Mouse (Mus musculus) urinary bladder, postnatal 10 days (tissue): ENCODE results near the gene Nalcn.
"Not testable (repeated sequence)": the region's sequence is repeated elsewhere in the genome, so short reads cannot be mapped to it uniquely, and the experiment has no call there.

ENCODE experiments used
- DNase-seq: peaks from one replicate; pipeline ENCODE4 v3.0.0; 2022; ENCODE audit warnings: low spot score

Gene Nalcn

DNA sequence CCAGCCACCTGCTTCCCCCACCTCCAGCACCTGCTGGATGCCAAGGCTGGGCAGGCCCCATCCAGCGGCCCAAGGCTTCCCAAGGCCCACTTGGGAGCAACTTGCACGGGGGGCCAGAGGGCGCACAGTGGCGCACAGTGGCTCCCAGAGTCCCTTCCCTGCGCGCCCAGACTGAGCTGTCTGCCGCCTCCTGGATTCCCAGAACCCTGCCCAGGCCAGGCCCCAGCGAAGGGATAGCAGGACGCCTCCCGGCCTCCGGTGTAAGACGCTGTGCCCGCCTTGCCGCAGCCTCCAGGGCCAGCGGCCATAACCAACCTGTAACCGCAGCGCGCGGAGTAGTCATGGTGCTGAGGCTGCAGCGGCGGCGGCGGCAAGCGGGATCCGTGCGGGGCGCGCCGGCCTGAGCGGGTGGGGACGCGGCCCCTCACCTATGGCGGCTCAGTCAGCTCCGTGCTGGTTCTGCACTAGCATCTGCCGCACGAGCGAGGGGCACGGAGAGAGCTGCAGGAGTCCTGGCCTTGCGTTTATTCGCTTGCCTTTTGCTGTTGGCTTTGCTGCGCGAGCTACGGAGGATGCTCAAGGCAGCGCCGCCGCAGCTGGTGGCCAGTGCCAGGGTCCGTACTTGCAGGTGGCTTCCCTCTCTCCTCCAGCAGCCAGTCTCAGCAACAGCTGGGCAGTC lies at the start of gene Nalcn:
Gene Nalcn, minus strand, starts transcription at position 644 of the 679 bp plus-strand sequence.
- DNase-seq = no peak

DNA sequence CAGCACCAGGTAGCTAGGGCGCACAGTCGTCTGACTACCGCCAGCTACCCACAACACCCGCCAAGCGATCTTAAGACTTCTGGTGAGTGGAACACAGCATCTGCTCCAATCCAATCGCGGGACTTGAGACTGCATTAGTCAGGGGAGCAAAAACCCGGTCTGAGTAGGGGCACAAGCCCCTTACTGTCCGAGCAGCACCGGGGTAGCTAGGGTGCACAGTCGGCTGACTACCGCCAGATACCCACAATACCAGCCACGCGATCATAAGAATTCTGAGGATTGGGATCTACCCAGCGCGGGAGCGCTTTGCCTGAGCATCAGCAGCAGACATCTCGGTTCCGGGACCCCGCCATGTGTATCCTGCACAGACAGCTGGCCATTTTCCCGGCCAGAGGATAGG lies 44.1 kb upstream of the Nalcn start:
- DNase-seq = not testable (repeated sequence)

DNA sequence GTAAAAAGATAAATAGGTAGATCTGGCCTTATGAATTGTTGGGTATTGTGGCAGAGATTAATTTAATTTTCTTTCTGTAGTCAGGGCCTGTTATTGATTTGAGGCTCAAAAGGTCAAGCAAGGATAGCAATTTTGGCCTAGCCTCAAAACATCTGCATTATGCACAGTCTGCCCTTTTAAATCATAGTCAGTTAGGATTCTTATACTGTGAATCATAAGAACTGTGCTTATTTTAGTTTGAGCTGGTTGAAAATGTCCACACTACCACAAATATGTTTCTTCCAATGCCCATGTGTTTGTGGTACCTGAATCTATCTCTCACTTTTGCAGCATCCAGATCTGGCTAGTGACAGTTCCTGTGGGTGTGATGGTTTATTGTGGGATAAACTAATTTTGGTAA lies 37.5 kb upstream of the Nalcn start:
- no peak for DNase-seq

GRCm38 (mm10) chr14:123663206-123663605 lies 36.3 kb upstream of the Nalcn start:
- DNase-seq = no peak

GRCm38 (mm10) chr14:123662386-123662785 lies 35.4 kb upstream of the Nalcn start:
- DNase-seq = no peak

DNA sequence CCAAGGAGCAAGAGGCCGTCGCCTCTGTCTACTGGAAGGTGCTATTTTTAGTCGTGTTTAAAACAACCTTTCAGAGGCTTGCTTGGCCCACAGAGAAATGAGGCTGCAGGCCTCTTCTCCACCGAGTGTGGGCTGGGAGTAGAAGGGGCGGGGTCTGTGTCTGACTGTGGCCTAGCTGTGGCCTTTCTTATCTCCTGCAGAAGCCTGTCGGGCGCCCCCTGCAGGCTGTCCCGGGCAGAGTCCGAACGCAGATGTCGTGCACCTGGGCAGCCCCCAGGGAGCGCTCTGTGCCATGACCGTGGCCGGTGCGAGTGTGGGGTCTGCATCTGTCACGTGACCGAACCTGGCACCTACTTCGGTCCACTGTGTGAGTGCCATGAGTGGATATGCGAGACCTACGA lies 34.1 kb upstream of the Nalcn start:
- no peak for DNase-seq

DNA sequence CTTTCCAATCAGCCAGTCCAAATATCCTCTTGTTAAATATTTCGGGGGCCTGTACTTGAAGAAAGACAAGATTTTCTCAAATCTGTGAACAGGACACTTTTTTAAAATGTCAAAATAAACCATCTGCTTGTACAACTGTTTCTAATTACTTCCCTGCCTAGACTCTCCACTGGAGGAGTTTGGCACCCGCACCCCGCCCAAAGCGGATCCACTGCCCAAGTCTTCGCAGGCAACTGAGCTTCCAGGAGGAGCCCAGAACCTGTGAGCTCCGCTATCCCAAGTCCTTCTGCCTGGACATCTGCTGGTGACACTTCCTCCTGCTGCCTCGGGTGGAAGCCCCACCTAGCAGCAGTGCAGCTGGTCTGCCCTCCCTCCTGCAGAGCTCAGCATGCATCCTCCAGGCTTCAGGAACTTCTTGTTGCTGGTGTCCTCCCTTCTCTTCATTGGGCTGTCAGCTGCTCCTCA lies 33.0 kb upstream of the Nalcn start, which contains the start of gene Itgbl1:
Gene Itgbl1, plus strand, starts transcription at position 51 of the 465 bp plus-strand sequence.
- no peak for DNase-seq

DNA sequence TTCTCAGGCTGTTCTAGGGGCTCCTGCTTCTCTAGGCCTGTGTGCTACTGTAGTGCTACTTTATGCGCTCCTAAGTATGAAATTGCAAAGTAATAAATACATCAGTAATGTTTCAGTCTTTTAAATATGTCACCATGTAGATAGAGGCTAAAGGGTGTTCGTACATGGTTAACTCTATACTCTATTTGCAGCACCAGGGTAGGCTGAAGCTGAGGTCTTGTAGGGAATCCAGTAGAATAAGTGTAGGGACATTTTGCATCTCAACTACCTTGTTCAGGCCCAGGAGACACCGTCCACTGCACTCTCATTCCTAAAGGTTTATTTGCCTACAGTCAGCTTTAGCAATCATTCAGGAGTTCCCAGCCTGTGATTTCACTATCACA lies 227 bp upstream of the Nalcn start:
- DNase-seq = no peak

DNA sequence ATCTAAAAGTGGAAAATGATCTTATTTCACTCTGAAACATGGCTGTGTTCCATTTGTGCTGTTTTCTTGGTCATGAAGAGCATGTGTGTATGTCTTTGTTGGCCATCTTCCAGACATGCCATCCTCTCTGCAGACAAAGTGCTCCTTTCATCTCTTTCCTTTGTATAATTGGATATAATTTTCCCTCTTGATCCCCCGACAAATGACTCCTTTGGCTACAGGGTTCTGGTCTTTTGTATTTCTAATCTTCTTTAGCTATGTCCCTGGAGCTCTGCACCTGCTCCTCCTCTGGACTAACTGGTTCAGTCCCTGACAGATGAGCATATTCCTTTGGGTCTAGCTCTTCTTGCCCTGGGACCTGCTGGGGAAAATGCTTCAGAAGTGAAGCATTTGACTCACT lies 4.0 kb downstream of the Nalcn start:
- no peak for DNase-seq

GRCm38 (mm10) chr14:123595265-123595664 lies 31.7 kb downstream of the Nalcn start:
- no peak for DNase-seq

GRCm38 (mm10) chr14:123587412-123587811 lies 39.5 kb downstream of the Nalcn start:
- DNase-seq = no peak

GRCm38 (mm10) chr14:123582433-123582832 lies 44.5 kb downstream of the Nalcn start:
- no peak for DNase-seq

DNA sequence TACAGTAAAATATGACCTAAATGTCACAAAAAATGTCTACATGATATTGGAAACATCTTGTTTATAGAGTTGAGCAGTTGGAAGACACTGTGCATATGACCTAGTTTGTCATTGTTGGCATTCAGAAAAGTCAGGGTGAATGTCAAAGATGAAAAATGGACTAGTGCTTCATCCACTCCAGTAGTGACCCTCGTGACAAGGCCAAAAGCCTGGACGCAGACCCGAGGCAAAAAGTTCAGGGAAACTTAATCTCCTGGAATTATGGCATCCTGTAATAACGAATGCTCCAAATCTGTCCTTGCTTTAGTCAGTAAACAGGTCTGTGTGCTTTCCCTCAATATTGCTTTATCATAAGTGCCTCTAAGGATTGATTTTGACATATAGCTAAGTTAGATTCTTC lies 51.6 kb downstream of the Nalcn start:
- no peak for DNase-seq

DNA sequence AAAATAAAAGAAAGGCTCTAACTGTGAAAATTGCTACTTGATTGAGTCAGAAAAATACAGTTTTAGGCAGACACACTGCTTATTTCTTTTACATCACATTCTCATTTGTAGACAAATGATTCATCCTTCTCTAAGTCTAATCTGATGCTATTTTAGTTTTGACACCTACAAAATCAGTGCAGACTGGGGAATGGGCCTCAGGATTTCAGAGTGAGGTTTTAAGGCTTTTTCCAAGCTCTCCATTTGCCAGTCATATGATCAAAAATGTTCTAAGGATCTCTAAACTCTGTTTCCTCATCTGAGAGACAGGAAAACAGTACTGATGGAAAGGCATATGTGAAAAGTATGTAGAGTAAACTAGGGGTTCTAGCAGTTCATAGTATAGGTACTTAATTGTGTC lies 52.0 kb downstream of the Nalcn start:
- DNase-seq = no peak

DNA sequence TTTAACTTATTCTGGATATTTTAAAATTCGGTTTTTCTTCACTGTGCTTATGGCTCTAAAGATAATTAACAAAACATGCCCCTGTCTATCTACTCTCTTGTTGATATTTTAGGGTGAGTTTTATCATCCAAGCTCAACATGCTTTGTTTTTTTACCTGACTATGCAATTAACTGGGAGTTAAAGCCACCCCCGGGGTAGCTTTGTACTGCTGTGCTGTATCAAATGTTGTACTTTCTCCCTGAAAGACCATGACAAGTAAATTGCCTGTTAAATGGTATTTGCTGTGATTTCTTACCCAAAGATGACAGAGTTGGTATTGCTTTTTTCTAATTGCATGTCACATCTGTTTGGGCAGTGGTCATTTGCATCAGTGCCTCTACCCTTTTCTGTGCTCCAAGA lies 60.3 kb downstream of the Nalcn start:
- no peak for DNase-seq

- no peak for DNase-seq
These were observed 71.4 kb downstream of the Nalcn start for GRCm38 (mm10) chr14:123555533-123555932.

GRCm38 (mm10) chr14:123554936-123555335 lies 72.0 kb downstream of the Nalcn start:
- no peak for DNase-seq

DNA sequence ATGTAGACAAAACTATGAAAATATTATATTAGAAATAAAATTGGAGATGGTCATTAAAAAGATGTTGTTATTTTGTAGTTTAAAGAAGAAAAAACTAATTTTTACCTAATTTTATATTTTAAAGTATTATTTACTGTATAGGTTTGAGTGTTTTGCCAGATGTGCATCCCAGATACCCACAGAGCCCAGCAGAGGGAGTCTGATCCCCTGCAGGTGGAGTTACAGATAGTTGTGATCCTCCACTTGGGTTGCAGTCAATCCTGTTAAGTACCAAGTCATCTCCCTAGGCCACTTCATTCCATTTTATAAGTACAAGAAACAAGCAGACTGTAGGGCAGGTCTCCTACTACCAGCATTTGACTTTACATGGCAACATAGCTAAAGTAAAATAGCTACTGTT lies 84.6 kb downstream of the Nalcn start:
- no peak for DNase-seq

DNA sequence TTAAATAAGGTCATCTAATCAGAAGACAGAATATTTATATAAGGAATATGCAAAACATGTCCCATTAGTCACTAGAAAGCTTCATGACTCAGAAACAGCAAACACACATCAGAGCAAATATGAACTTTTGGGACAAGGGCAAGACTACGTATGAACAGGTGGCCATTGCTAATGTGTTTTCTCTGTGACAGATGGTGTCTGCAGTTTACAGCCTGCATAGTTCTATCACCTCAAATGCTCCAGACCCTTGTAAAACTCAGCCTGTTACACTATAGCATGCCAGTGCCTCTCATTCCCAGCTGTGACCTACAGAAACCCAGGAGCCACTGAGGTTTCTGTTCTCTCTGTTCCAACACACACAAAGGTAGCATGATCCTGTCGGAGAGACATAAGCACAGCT lies 91.3 kb downstream of the Nalcn start:
- no peak for DNase-seq

GRCm38 (mm10) chr14:123533000-123533399 lies 93.9 kb downstream of the Nalcn start:
- DNase-seq = no peak

- no peak for DNase-seq
These were observed 95.7 kb downstream of the Nalcn start for GRCm38 (mm10) chr14:123531271-123531670.

DNA sequence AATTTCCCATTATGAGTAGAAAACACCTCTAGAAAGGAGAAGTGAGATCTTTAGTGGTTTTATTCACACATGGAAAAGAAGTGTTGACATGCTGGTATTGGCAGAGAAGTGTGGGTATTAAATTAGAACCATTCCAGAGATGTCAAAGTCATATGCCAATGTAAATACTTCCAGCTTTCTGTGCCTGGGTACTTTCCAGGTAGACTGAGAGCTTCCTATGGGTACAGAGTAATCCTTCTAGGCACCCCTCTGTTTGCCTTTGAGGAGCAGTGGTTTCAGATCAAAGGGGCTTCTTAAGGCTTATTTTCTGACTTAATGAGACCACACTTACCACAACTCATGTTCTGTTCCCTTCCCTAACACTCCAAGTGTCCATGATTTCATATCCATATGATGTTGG lies 97.8 kb downstream of the Nalcn start:
- DNase-seq = no peak

GRCm38 (mm10) chr14:123513376-123514141 lies 113.4 kb downstream of the Nalcn start:
- no peak for DNase-seq

DNA sequence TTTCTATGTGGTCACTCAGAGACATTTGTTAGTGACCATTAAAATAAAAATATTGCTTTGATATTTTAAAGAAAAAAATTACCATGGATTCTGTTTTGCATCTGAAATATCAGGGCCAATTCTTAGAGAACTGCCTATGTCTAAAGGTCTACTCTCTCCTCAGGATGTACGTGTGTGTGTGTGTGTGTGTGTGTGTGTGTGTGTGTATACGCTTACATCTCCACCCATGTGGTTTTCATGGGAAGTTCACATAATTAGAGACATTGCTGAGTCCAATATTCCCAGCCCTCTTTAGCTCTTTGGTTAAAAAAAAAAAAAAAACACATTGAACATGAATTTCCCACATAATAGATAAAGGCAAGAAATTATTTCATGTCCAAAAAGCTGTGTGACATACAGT lies 114.0 kb downstream of the Nalcn start:
- no peak for DNase-seq
